Mouse (Mus musculus) intestine, embryonic 16.5 days (tissue): ENCODE measurements around the gene Sult2b1. TPM values are rescaled to one million over a fixed set of nuclear protein-coding genes. Genes with fewer than 3 reads are reported as not detected.

Experiments
- ATAC-seq: fragments of 200-750 bp; cut with Nextera tagmentation; 2 replicates; pipeline ENCODE4 v1.8.0; 2017; ENCODE audit warnings: moderate TSS enrichment, moderate library complexity
- H3K27ac ChIP-seq: fragments of 300-500 bp; sonication (generic); 2 replicates; pipeline ENCODE4 v1.5.1; 2014; ENCODE audit warnings: mild to moderate bottlenecking, low read length
- H3K27me3 ChIP-seq: fragments of 300-500 bp; sonication (generic); replicated peaks from 2 replicates; pipeline ENCODE4 v1.6.1; 2014; ENCODE audit warnings: low read length, control low read depth, mixed read lengths; ENCODE audit not compliant: control insufficient read depth, insufficient read depth
- H3K36me3 ChIP-seq: fragments of 300-500 bp; sonication (generic); 2 replicates; pipeline ENCODE4 v1.6.1; 2014; ENCODE audit warnings: low read length, control low read depth; ENCODE audit not compliant: control insufficient read depth, insufficient read depth
- H3K4me1 ChIP-seq: fragments of 300-500 bp; sonication (generic); 2 replicates; pipeline ENCODE4 v1.6.1; 2014; ENCODE audit warnings: low read length, control low read depth, mixed read lengths; ENCODE audit not compliant: control insufficient read depth, insufficient read depth
- H3K4me2 ChIP-seq: fragments of 300-500 bp; sonication (generic); 2 replicates; pipeline ENCODE4 v1.6.1; 2014; ENCODE audit warnings: low read depth, low read length, control low read depth
- H3K4me3 ChIP-seq: fragments of 300-500 bp; sonication (generic); 2 replicates; pipeline ENCODE4 v1.5.1; 2014; ENCODE audit warnings: mild to moderate bottlenecking, low read length
- H3K9ac ChIP-seq: fragments of 300-500 bp; sonication (generic); 2 replicates; pipeline ENCODE4 v1.6.1; 2014; ENCODE audit warnings: low read depth, low read length
- H3K9me3 ChIP-seq: fragments of 300-500 bp; sonication (generic); 2 replicates; pipeline ENCODE4 v1.6.1; 2016; ENCODE audit warnings: low read length, control low read depth; ENCODE audit not compliant: control insufficient read depth
- WGBS: fragments of 180-500 bp; shearing (Covaris S2); extraction: QIAGEN DNeasy Blood & Tissue Kit; methylation state at CpG from one replicate; pipeline ENCODE4 v1.1.7; 2014; 5-methylcytosine and 5-hydroxymethylcytosine counted together
- polyA plus RNA-seq: library from polyadenylated mRNA; unstranded; fragments of >200 nt; fragmentation: Nextera tagmentation; extraction: Ambion mirVana; gene quantifications from 2 replicates; pipeline ENCODE4 v1.2.1, GENCODE M21; 2015

The Sult2b1 gene
- polyA plus RNA-seq, 1 experiment from 2014 or later = 3.9 TPM

DNA sequence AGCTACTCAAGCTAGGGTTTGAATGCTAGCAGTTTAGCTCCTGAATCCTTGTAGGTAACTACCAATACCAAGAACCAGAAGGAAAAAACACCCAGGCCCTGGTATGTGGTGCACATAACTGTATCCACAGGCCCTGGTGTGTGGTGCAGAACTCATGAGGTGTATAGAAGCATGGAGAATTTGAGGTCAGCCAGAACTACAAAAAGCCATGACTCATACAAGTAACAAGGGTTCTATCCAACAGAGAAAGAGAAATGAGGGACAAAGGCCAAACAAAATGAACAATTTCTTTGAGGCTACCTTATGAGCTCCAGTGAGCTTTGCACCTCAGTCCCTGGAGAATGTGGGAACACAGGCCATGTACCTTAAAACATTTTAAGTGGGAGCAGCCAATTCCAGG, 36.4 kb upstream of the Sult2b1 start:
- Histone ChIP-seq H3K9ac (no peak overlapping the region), H3K36me3 (peaks cover 11% of the 10 kb centered on the region), H3K27ac (no peak overlapping the region), H3K4me3 (no peak overlapping the region), H3K27me3 (no peaks in the 10 kb centered on the region), H3K4me2 (no peak overlapping the region), H3K9me3 (no peaks in the 10 kb centered on the region), H3K4me1 (no peaks in the 10 kb centered on the region)
- ATAC-seq = no peak

GRCm38 (mm10) chr7:45819843-45820242, 35.4 kb upstream of the Sult2b1 start:
- no peaks in the 10 kb centered on the region for H3K27me3 ChIP-seq
- no peak overlapping the region for H3K4me3 ChIP-seq
- 0 out of 2 replicates have a peak overlapping the region, but pooled peaks have one; percentile 24 for H3K9ac ChIP-seq

DNA sequence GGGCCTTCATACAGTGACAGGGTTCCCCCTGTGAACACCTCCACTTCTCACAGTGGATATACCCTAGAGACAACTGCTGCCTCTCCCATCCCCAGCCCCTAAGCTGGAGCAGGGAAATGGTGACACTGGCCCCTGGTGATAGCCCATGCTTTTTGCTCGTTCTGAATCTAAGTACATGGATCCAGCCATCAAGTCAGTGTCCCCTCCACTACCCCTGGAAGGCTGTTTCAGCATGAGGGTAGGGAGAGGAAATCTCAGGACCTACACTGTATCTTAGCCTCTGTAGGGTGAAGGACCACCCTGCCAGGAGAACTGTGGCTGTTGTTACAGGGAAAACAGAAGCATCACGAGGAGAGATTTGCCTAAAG, 31.5 kb upstream of the Sult2b1 start:
- Histone ChIP-seq H3K9me3 (no peaks in the 10 kb centered on the region), H3K9ac (no peak overlapping the region), H3K4me3 (no peak overlapping the region), H3K4me1 (peaks cover 22% of the 10 kb centered on the region), H3K4me2 (no peak overlapping the region), H3K27me3 (no peaks in the 10 kb centered on the region), H3K36me3 (peaks cover 13% of the 10 kb centered on the region; the same call in 1 of the 2 replicates), H3K27ac (no peak overlapping the region)
- ATAC-seq = no peak
- WGBS = 54% methylated on average over 2 of the region's 2 CpGs

More at GRCm38 (mm10) chr7:45819843-45820242, 35.4 kb upstream of the Sult2b1 start:
- Histone ChIP-seq H3K27ac (no peak overlapping the region), H3K9me3 (no peaks in the 10 kb centered on the region), H3K4me2 (peak overlapping the region; percentile 32), H3K36me3 (peaks cover 6% of the 10 kb centered on the region), H3K4me1 (peaks cover 5% of the 10 kb centered on the region)
- 11% methylated on average over 25 of the region's 25 CpGs for WGBS
- peak; percentile 27; the same call in 1 of the 2 replicates for ATAC-seq

DNA sequence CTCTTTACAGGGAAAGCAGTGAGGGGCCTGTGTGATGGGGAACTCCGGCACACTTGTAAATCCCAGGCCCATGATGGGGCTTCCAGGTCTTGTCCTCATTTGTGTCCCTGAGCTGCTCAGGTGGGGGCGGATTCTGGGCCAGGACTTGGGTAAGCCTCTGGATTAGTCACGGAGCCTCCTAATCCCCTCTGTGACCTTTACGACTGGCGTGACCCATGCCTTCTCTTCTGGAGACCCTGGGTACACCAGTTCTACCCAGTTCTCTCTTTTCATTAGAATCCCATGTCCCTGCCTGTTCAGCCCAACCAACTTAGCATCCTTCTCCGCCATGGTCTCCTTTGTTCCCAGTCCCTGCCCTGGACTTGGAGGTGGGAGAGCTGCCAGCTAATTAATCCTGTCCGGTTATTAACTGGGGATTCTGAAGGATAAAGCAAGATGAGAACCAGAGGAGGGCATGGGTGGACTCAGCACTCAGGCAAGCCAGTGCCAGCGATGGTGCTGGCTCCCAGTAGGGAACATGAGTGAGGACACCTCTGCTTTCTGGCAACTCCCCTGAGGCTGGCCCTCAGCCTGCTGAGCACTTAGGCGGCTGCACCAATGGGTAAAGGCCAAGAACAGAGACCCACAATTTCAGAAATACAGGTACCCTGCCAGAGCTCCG, 31.0 kb upstream of the Sult2b1 start:
- 64% methylated on average over 10 of the region's 10 CpGs for WGBS
- Histone ChIP-seq H3K4me2 (no peak overlapping the region), H3K4me3 (no peak overlapping the region), H3K4me1 (peaks cover 22% of the 10 kb centered on the region), H3K27ac (no peak overlapping the region), H3K9ac (no peak overlapping the region), H3K36me3 (peaks cover 14% of the 10 kb centered on the region; the same call in 1 of the 2 replicates), H3K27me3 (no peaks in the 10 kb centered on the region), H3K9me3 (no peaks in the 10 kb centered on the region)
- ATAC-seq = no peak

DNA sequence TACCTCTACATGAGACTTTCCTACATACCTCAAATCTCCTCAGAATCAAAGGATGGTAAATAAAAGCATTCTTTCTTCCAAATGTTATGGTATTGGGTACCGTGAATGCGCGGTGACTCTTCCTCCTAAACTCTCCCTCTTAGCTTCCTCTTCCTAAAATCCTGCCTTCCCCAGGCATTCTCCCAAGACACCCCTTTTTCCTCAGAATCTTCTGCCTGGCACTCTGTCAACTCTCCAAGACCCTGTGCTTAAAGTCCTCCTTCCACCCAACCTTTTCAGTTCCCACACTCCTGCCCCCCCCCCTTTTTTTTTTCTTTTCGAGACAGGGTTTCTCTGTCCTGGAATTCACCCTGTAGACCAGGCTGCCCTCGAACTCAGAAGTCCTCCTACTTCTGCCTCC, 30.4 kb upstream of the Sult2b1 start:
- no peak overlapping the region for H3K9ac ChIP-seq
- no peaks in the 10 kb centered on the region for H3K9me3 ChIP-seq
- H3K27me3 ChIP-seq = no peaks in the 10 kb centered on the region
- H3K4me3 ChIP-seq = peak overlapping the region; percentile 37
- ATAC-seq = no peak
- H3K36me3 ChIP-seq = peaks cover 16% of the 10 kb centered on the region; the same call in 1 of the 2 replicates
- peaks cover 22% of the 10 kb centered on the region for H3K4me1 ChIP-seq
- no peak overlapping the region for H3K27ac ChIP-seq
- peak overlapping the region; percentile 54 for H3K4me2 ChIP-seq
- 4% methylated on average over 5 of the region's 5 CpGs for WGBS

- Histone ChIP-seq H3K4me1 (peaks cover 22% of the 10 kb centered on the region), H3K27me3 (no peaks in the 10 kb centered on the region), H3K36me3 (peaks cover 23% of the 10 kb centered on the region), H3K4me2 (peak within 1 kb of the TSS; percentile 85), H3K27ac (peak within 1 kb of the TSS; percentile 100), H3K4me3 (peak within 1 kb of the TSS; percentile 100), H3K9ac (peak within 1 kb of the TSS; percentile 99), H3K9me3 (no peaks in the 10 kb centered on the region)
- ATAC-seq = peak; percentile 99
- under 1% methylated on average over 79 of the region's 92 CpGs for WGBS
These were observed 29.6 kb upstream of the Sult2b1 start, which contains the start of gene Cyth2 for GRCm38 (mm10) chr7:45813787-45814779. Cyth2 (minus strand) TSS chr7:45814581.

- WGBS = 83% methylated on average over 8 of the region's 8 CpGs
- no peaks in the 10 kb centered on the region for H3K27me3 ChIP-seq
- peak overlapping the region; percentile 99 for H3K9ac ChIP-seq
- peaks cover 28% of the 10 kb centered on the region for H3K36me3 ChIP-seq
- ATAC-seq = no peak
- peak overlapping the region; percentile 85 for H3K4me2 ChIP-seq
- H3K4me3 ChIP-seq = peak overlapping the region; percentile 100
- no peak overlapping the region for H3K27ac ChIP-seq
- peaks cover 22% of the 10 kb centered on the region for H3K4me1 ChIP-seq
- no peaks in the 10 kb centered on the region for H3K9me3 ChIP-seq
These were observed 28.5 kb upstream of the Sult2b1 start for GRCm38 (mm10) chr7:45812921-45813320.

DNA sequence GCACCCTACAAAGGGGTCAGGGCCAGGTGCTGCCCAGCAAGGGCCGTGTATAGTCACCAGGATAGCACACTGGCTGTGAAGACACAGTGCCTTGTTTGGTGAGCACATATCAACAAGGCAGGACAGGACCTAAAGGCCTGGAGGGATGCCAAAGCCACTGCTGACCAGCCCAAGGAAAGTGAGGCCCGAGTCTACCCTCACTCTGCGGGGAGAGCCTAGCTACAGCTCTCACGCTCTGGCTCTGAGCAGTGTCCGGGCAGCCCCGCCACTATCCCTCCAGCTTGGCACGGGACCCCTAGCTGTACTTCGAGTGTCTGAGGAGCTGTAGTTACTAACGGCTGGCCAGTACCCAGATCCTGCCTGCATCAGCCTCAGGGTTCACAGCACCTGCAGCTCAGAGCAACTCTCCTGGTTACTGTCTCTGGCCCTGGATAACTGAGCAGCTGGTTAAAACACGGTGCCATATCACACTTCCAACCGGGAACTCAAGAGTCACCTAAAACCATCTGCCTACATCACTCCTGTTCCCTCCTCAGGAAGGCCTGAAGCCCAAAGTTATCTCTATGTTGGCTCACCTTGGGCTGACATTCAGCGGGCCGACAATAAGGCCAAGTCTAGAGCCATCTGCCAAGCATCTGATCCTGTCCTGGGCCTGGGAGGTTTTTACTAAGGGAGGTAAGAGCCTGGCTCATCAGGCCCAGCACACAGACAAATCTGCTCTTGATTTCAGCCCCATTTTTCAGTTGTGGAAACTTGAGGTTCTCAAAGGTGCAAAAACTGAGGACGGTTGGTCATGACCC, 25.0 kb upstream of the Sult2b1 start:
- Histone ChIP-seq H3K27ac (no peak overlapping the region), H3K36me3 (peaks cover 36% of the 10 kb centered on the region)

DNA sequence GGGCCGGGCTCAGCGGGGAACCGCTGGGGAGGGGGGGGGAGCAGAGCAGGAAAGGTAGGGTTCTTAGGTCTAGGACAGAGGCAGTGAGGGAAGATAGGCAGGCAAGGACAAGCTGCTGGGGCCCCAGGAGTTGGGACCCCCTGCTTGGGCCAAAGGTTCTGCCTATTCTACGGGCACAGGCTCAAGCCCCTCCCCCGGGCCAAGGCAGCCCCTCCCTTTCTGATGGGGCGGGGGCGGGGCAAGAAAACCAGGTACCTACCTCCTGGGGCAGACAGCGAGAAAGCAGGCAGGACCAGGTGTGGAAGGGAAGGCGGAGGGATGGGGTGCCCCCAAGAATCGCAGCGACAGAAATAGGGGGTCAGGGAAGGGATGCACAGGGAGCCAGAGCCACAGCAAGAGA, 24.0 kb upstream of the Sult2b1 start:
- no peak overlapping the region for H3K4me2 ChIP-seq
- no peak overlapping the region for H3K9ac ChIP-seq
- H3K9me3 ChIP-seq = no peaks in the 10 kb centered on the region
- ATAC-seq = no peak
- H3K27ac ChIP-seq = no peak overlapping the region
- no peaks in the 10 kb centered on the region for H3K27me3 ChIP-seq
- WGBS = 42% methylated on average over 10 of the region's 11 CpGs
- no peak overlapping the region for H3K4me3 ChIP-seq
- H3K4me1 ChIP-seq = peaks cover 15% of the 10 kb centered on the region
- peaks cover 36% of the 10 kb centered on the region for H3K36me3 ChIP-seq

More for the DNA sequence above, 25.0 kb upstream of the Sult2b1 start:
- no peak for ATAC-seq
- H3K9me3 ChIP-seq = no peaks in the 10 kb centered on the region
- H3K4me3 ChIP-seq = no peak overlapping the region
- peaks cover 15% of the 10 kb centered on the region for H3K4me1 ChIP-seq
- no peak overlapping the region for H3K4me2 ChIP-seq
- 82% methylated on average over 14 of the region's 14 CpGs for whole genome bisulfite sequencing
- H3K9ac ChIP-seq = no peak overlapping the region
- no peaks in the 10 kb centered on the region for H3K27me3 ChIP-seq
